In genomic region chr16:76539669-76540068, GRCm38 (mm10) we compare ENCODE assay signal across 8 mouse cellular contexts.
A peak's percentile ranks its signal among the peaks of the same experiment; 100 is the strongest.
DNase-seq lines count a peak whose midpoint lies in the region; ATAC-seq and TF ChIP-seq lines count a peak whose summit lies in the region.

No protein-coding gene starts in this region.

- H3K4me2 ChIP-seq in lung, embryonic 16.5 days (ENCODE audit: low read depth, low read length) = no peak overlapping the region

- WGBS in lung, embryonic 16.5 days = 15% methylated on average over 6 of the region's 6 CpGs

- H3K27ac ChIP-seq in ES-E14 (ENCODE audit: insufficient read depth, low read depth, low read length, poor library complexity, severe bottlenecking) = no peak overlapping the region
- peak overlapping the region; percentile 13; the same call in 1 of the 2 replicates for H3K27ac ChIP-seq in lung, embryonic 16.5 days (ENCODE audit: low read length)

- TF ChIP-seq POLR2A in brain, embryonic 14.5 days (IDR thresholded peaks at IDR 0.05; ENCODE audit: borderline replicate concordance, extremely low read depth, insufficient read depth, insufficient read length, poor library complexity, severe bottlenecking) = no peak

- no peaks in the 10 kb centered on the region for H3K36me3 ChIP-seq in ES-E14 (ENCODE audit: control insufficient read depth, insufficient read depth, low read length, poor library complexity, severe bottlenecking)
- H3K36me3 ChIP-seq in lung, embryonic 16.5 days (ENCODE audit: control insufficient read depth, insufficient read depth, low read length) = no peaks in the 10 kb centered on the region

- no peak overlapping the region for H3K4me3 ChIP-seq in ES-E14 (ENCODE audit: insufficient read depth in 1 of 2, low read depth in 1 of 2, low read length in 2 of 2, poor library complexity in 1 of 2, severe bottlenecking in 1 of 2)
- H3K4me3 ChIP-seq in lung, embryonic 16.5 days (ENCODE audit: low read length) = no peak overlapping the region

- no peaks in the 10 kb centered on the region for H3K9me3 ChIP-seq in ES-E14 (ENCODE audit: control insufficient read depth, insufficient read depth, low read depth, low read length)
- H3K9me3 ChIP-seq in lung, embryonic 16.5 days (ENCODE audit: control insufficient read depth, low read length) = no peaks in the 10 kb centered on the region

- H3K4me1 ChIP-seq in ES-E14 (ENCODE audit: control insufficient read depth in 2 of 2, insufficient read depth in 2 of 2, low read length in 2 of 2, poor library complexity in 1 of 2) = 0 out of 4 replicates have a peak, but pooled peaks cover 0 to 2% of the 10 kb centered on the region in 2 experiments
- H3K4me1 ChIP-seq in lung, embryonic 16.5 days (replicated peaks; ENCODE audit: control insufficient read depth, insufficient read depth, low read length) = peaks cover 6% of the 10 kb centered on the region

- peak; percentile 57 for ATAC-seq in lung, embryonic 16.5 days (ENCODE audit: low read depth)

- in situ Hi-C loops in ES-E14 (cut with MboI; ENCODE audit: low sequenced_read_pairs in 2 of 2, unreplicated experiment in 2 of 2) = no loop called here

- no peaks in the 10 kb centered on the region for H3K27me3 ChIP-seq in lung, embryonic 16.5 days (ENCODE audit: control insufficient read depth, insufficient read depth, low read depth, low read length)

- no peak for TF ChIP-seq CTCF in brain, embryonic 14.5 days (IDR thresholded peaks at IDR 0.05; ENCODE audit: borderline replicate concordance, extremely low read depth, insufficient read depth, insufficient read length)

- no peak overlapping the region for H3K9ac ChIP-seq in ES-E14 (ENCODE audit: insufficient read depth, low read depth, low read length, poor library complexity, severe bottlenecking)
- no peak overlapping the region for H3K9ac ChIP-seq in lung, embryonic 16.5 days (ENCODE audit: low read length)

- DNase-seq in ES-E14 (ENCODE audit: low read depth, low spot score) = peak; percentile 35
- peak; percentile 81 for DNase-seq in brain, embryonic 14.5 days (ENCODE audit: low read depth)
- peak; percentile 40 for DNase-seq in heart, adult 8-10 months (ENCODE audit: low spot score)
- peak; percentile 36 for DNase-seq in kidney, adult 18-20 months
- peak; percentile 24 for DNase-seq in urinary bladder, postnatal 14 days (ENCODE audit: low spot score)
- no peak for DNase-seq in frontal cortex, postnatal 14 days (ENCODE audit: low spot score in 2 of 2)
- DNase-seq in ovary, postnatal 36 days (ENCODE audit: low spot score) = no peak

TF ChIP-seq in ES-E14, 5 proteins besides CTCF, POLR2A, EP300 and RAD21:
- TF ChIP-seq CHD2 (IDR thresholded peaks at IDR 0.05; ENCODE audit: low read depth, low read length) (no peak), ZC3H11A (IDR thresholded peaks at IDR 0.05; ENCODE audit: borderline replicate concordance, low read depth, low read length) (no peak), MAFK (IDR thresholded peaks at IDR 0.05; ENCODE audit: insufficient read depth, low read depth, low read length) (0 out of 2 replicates have a peak, but pooled peaks have one; percentile 3)

Comparison
In these comparisons a context has a peak if more than half of its experiments do, and no peak if none do; other contexts are left out.
1. DNase-seq: peak in ES-E14 (single experiment), brain, embryonic 14.5 days (single experiment), heart, adult 8-10 months (single experiment), kidney, adult 18-20 months (single experiment) and urinary bladder, postnatal 14 days (single experiment); none in frontal cortex, postnatal 14 days (0 of 2) and ovary, postnatal 36 days (single experiment).